Mouse (Mus musculus): Measurements from ENCODE around the gene Mdfic.

GRCm38 (mm10) chr6:15738331-15738943 is 18.0 kb downstream of the Mdfic start:
- no peak for TF ChIP-seq CTCF (IDR thresholded peaks at IDR 0.05; ENCODE audit: low read depth)
- no peak for TF ChIP-seq EP300 (IDR thresholded peaks at IDR 0.05; ENCODE audit: low read depth)
